27 mouse cellular contexts compared by ENCODE assay signal in genomic region chr15:97307935-97308334, GRCm38 (mm10).
DNase-seq lines count a peak whose midpoint lies in the region; ATAC-seq and TF ChIP-seq lines count a peak whose summit lies in the region.
"Had no signal": no experiment of that assay in that cellular context is flagged by ENCODE, and none has a peak within 500 bp of the region (broad histone marks: within the 10 kb centered on the region; RNA-seq: fewer than 3 reads in every experiment).

No protein-coding gene starts in this region.

- H3K27ac ChIP-seq in heart, embryonic 10.5 days: no peak overlapping the region
- H3K27ac ChIP-seq in heart, embryonic 12.5 days (ENCODE audit: poor library complexity, severe bottlenecking): no peak overlapping the region
- no peak overlapping the region for H3K27ac ChIP-seq in hindbrain, postnatal 0 days
- no peak overlapping the region for H3K27ac ChIP-seq in hindbrain, embryonic 10.5 days
- no peak overlapping the region for H3K27ac ChIP-seq in midbrain, embryonic 12.5 days (replicated peaks)
- H3K27ac ChIP-seq in midbrain, embryonic 13.5 days: no peak overlapping the region
- H3K27ac ChIP-seq: embryonic facial prominence, embryonic 12.5 days; embryonic facial prominence, embryonic 15.5 days; forebrain, embryonic 15.5 days; heart, embryonic 13.5 days; hindbrain, embryonic 15.5 days had no signal

- no peak overlapping the region for H3K9ac ChIP-seq in heart, embryonic 12.5 days
- no peak overlapping the region for H3K9ac ChIP-seq in hindbrain, postnatal 0 days (replicated peaks; ENCODE audit: low read length)
- no peak overlapping the region for H3K9ac ChIP-seq in midbrain, embryonic 12.5 days (replicated peaks)
- no peak overlapping the region for H3K9ac ChIP-seq in midbrain, embryonic 13.5 days (replicated peaks)
- H3K9ac ChIP-seq: embryonic facial prominence, embryonic 12.5 days; embryonic facial prominence, embryonic 15.5 days; forebrain, embryonic 15.5 days; heart, embryonic 13.5 days; hindbrain, embryonic 15.5 days had no signal

- no peak overlapping the region for H3K4me2 ChIP-seq in heart, embryonic 12.5 days
- no peak overlapping the region for H3K4me2 ChIP-seq in hindbrain, postnatal 0 days (ENCODE audit: low read depth, low read length)
- H3K4me2 ChIP-seq in midbrain, embryonic 12.5 days (replicated peaks): no peak overlapping the region
- H3K4me2 ChIP-seq in midbrain, embryonic 13.5 days (replicated peaks): no peak overlapping the region
- H3K4me2 ChIP-seq: embryonic facial prominence, embryonic 12.5 days; embryonic facial prominence, embryonic 15.5 days; forebrain, embryonic 15.5 days; heart, embryonic 13.5 days; hindbrain, embryonic 15.5 days had no signal

- no peaks in the 10 kb centered on the region for H3K4me1 ChIP-seq in heart, embryonic 10.5 days
- peaks cover 6% of the 10 kb centered on the region; the same call in 1 of the 2 replicates for H3K4me1 ChIP-seq in heart, embryonic 12.5 days (replicated peaks)
- no peaks in the 10 kb centered on the region for H3K4me1 ChIP-seq in hindbrain, postnatal 0 days (ENCODE audit: insufficient read depth, low read length)
- peaks cover 12% of the 10 kb centered on the region for H3K4me1 ChIP-seq in hindbrain, embryonic 10.5 days (replicated peaks)
- H3K4me1 ChIP-seq in midbrain, embryonic 12.5 days: no peaks in the 10 kb centered on the region
- H3K4me1 ChIP-seq in midbrain, embryonic 13.5 days (replicated peaks): peaks cover 5% of the 10 kb centered on the region
- H3K4me1 ChIP-seq: embryonic facial prominence, embryonic 12.5 days; embryonic facial prominence, embryonic 15.5 days; forebrain, embryonic 15.5 days; heart, embryonic 13.5 days; hindbrain, embryonic 15.5 days had no signal

- no peaks in the 10 kb centered on the region for H3K27me3 ChIP-seq in heart, embryonic 10.5 days (ENCODE audit: insufficient read depth, poor library complexity, severe bottlenecking)
- 0 out of 2 replicates have a peak, but pooled peaks cover 3% of the 10 kb centered on the region for H3K27me3 ChIP-seq in heart, embryonic 12.5 days (replicated peaks)
- no peaks in the 10 kb centered on the region for H3K27me3 ChIP-seq in hindbrain, postnatal 0 days (ENCODE audit: insufficient read depth, low read length)
- H3K27me3 ChIP-seq in hindbrain, embryonic 10.5 days (ENCODE audit: insufficient read depth, poor library complexity, severe bottlenecking): 0 out of 2 replicates have a peak, but pooled peaks cover 3% of the 10 kb centered on the region
- no peaks in the 10 kb centered on the region for H3K27me3 ChIP-seq in midbrain, embryonic 12.5 days
- no peaks in the 10 kb centered on the region for H3K27me3 ChIP-seq in midbrain, embryonic 13.5 days
- H3K27me3 ChIP-seq: CH12.LX; embryonic facial prominence, embryonic 12.5 days; embryonic facial prominence, embryonic 15.5 days; forebrain, embryonic 15.5 days; heart, embryonic 13.5 days; hindbrain, embryonic 15.5 days; Patski had no signal

- H3K36me3 ChIP-seq in heart, embryonic 10.5 days: no peaks in the 10 kb centered on the region
- no peaks in the 10 kb centered on the region for H3K36me3 ChIP-seq in heart, embryonic 12.5 days
- no peaks in the 10 kb centered on the region for H3K36me3 ChIP-seq in hindbrain, postnatal 0 days (ENCODE audit: insufficient read depth, low read length)
- H3K36me3 ChIP-seq in hindbrain, embryonic 10.5 days: no peaks in the 10 kb centered on the region
- no peaks in the 10 kb centered on the region for H3K36me3 ChIP-seq in midbrain, embryonic 12.5 days
- no peaks in the 10 kb centered on the region for H3K36me3 ChIP-seq in midbrain, embryonic 13.5 days
- H3K36me3 ChIP-seq: embryonic facial prominence, embryonic 12.5 days; embryonic facial prominence, embryonic 15.5 days; forebrain, embryonic 15.5 days; G1E; heart, embryonic 13.5 days; hindbrain, embryonic 15.5 days had no signal

- TF ChIP-seq POLR2A in brain, embryonic 14.5 days (IDR thresholded peaks at IDR 0.05; ENCODE audit: borderline replicate concordance, extremely low read depth, insufficient read depth, insufficient read length, poor library complexity, severe bottlenecking): no peak

- 78% methylated on average over 9 of the region's 9 CpGs for WGBS in heart, embryonic 10.5 days
- 71% methylated on average over 9 of the region's 9 CpGs for WGBS in heart, embryonic 12.5 days
- WGBS in hindbrain, postnatal 0 days: 26% methylated on average over 9 of the region's 9 CpGs
- WGBS in hindbrain, embryonic 10.5 days: 47% methylated on average over 9 of the region's 9 CpGs
- WGBS in midbrain, embryonic 12.5 days: 40% methylated on average over 9 of the region's 9 CpGs
- WGBS in midbrain, embryonic 13.5 days: 33% methylated on average over 9 of the region's 9 CpGs

- peak; percentile 38 for DNase-seq in heart, embryonic 10.5 days (ENCODE audit: low spot score)
- peak; percentile 33 for DNase-seq in hindbrain, postnatal 0 days (ENCODE audit: low spot score)
- DNase-seq in hindbrain, embryonic 10.5 days (ENCODE audit: low spot score): no peak
- DNase-seq in brain, embryonic 14.5 days (ENCODE audit: low read depth): peak; percentile 33
- DNase-seq: adrenal gland, postnatal 10 days; adrenal gland, postnatal 36 days; B cell, adult 2 months; cerebellum, adult 11 months; cerebellum, adult 2 months; cerebellum, adult 9-11 months; cerebellum, postnatal 25 days; gastrocnemius, postnatal 25 days; heart, postnatal 14 days; heart, postnatal 4 days; kidney, adult 11 months had no signal

- no peak overlapping the region for H3K4me3 ChIP-seq in heart, embryonic 10.5 days
- no peak overlapping the region for H3K4me3 ChIP-seq in heart, embryonic 12.5 days
- no peak overlapping the region for H3K4me3 ChIP-seq in hindbrain, postnatal 0 days (ENCODE audit: low read length)
- H3K4me3 ChIP-seq in hindbrain, embryonic 10.5 days: no peak overlapping the region
- H3K4me3 ChIP-seq in midbrain, embryonic 12.5 days: no peak overlapping the region
- no peak overlapping the region for H3K4me3 ChIP-seq in midbrain, embryonic 13.5 days (replicated peaks)
- H3K4me3 ChIP-seq: embryonic facial prominence, embryonic 12.5 days; embryonic facial prominence, embryonic 15.5 days; forebrain, embryonic 15.5 days; heart, embryonic 13.5 days; hindbrain, embryonic 15.5 days had no signal

- H3K9me3 ChIP-seq in heart, embryonic 10.5 days: no peaks in the 10 kb centered on the region
- no peaks in the 10 kb centered on the region for H3K9me3 ChIP-seq in heart, embryonic 12.5 days (replicated peaks)
- no peaks in the 10 kb centered on the region for H3K9me3 ChIP-seq in hindbrain, postnatal 0 days (ENCODE audit: low read length)
- no peaks in the 10 kb centered on the region for H3K9me3 ChIP-seq in hindbrain, embryonic 10.5 days
- H3K9me3 ChIP-seq in midbrain, embryonic 12.5 days: no peaks in the 10 kb centered on the region
- H3K9me3 ChIP-seq in midbrain, embryonic 13.5 days: no peaks in the 10 kb centered on the region
- H3K9me3 ChIP-seq: embryonic facial prominence, embryonic 12.5 days; embryonic facial prominence, embryonic 15.5 days; forebrain, embryonic 15.5 days; heart, embryonic 13.5 days; hindbrain, embryonic 15.5 days had no signal

- ATAC-seq in heart, embryonic 12.5 days (ENCODE audit: insufficient number of reproducible peaks, low FRiP score): no peak
- 0 out of 2 replicates have a peak, but pooled peaks have one; percentile 35 for ATAC-seq in hindbrain, postnatal 0 days
- peak; percentile 63 for ATAC-seq in midbrain, embryonic 12.5 days (ENCODE audit: low FRiP score, low read depth)
- no peak for ATAC-seq in midbrain, embryonic 13.5 days
- ATAC-seq: forebrain, embryonic 15.5 days; inflammation-experienced regulatory T-cells, adult 6 months; Patski had no signal

- TF ChIP-seq CTCF in hindbrain, postnatal 0 days (IDR thresholded peaks at IDR 0.05; ENCODE audit: low read depth): no peak
- TF ChIP-seq CTCF in brain, embryonic 14.5 days (IDR thresholded peaks at IDR 0.05; ENCODE audit: borderline replicate concordance, extremely low read depth, insufficient read depth, insufficient read length): no peak

Comparison
In these comparisons a context has a peak if more than half of its experiments do, and no peak if none do; other contexts are left out.
1. ATAC-seq: peak in hindbrain, postnatal 0 days (single experiment) and midbrain, embryonic 12.5 days (single experiment); none in heart, embryonic 12.5 days (single experiment) and midbrain, embryonic 13.5 days (single experiment).